Mouse (Mus musculus): ENCODE data around the gene Mrpl52. TPM values are rescaled to one million over a fixed set of nuclear protein-coding genes. Genes with fewer than 3 reads are reported as not detected.

Gene Mrpl52
- total RNA-seq, 1 experiment, result 137 TPM

DNA sequence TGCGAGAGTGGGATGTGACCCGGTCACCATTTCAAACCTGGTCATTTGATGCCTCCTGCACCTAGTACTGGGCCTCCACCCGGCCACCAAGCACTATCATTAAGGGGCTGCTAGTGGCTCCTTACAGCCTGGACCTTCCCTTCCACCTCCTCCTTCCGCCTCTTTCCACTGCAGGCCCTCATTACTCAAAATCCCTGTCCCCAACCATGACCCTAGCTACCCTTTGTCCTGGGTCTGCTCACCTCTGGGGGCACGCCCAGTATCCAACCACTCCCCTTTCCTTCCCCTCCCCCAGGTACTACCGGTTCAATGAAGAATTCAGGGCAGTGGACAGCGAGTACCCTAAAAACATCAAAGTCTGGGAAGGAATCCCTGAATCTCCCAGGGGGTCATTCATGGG, 12.9 kb downstream of the Mrpl52 start:
- Histone ChIP-seq H3K36me3 (ENCODE audit: control insufficient read depth, insufficient read depth, low read length, poor library complexity, severe bottlenecking) (peaks cover 2% of the 10 kb centered on the region; the same call in 1 of the 2 replicates), H3K4me3 (ENCODE audit: insufficient read depth in 1 of 2, low read depth in 1 of 2, low read length in 2 of 2, poor library complexity in 1 of 2, severe bottlenecking in 1 of 2) (no peak overlapping the region), H3K9me3 (ENCODE audit: control insufficient read depth, insufficient read depth, low read depth, low read length) (no peaks in the 10 kb centered on the region), H3K27ac (ENCODE audit: insufficient read depth, low read depth, low read length, poor library complexity, severe bottlenecking) (no peak overlapping the region), H3K4me1 (ENCODE audit: control insufficient read depth in 2 of 2, insufficient read depth in 2 of 2, low read length in 2 of 2, poor library complexity in 1 of 2) (peaks cover 9 to 30% of the 10 kb centered on the region in 2 experiments), H3K9ac (ENCODE audit: insufficient read depth, low read depth, low read length, poor library complexity, severe bottlenecking) (no peak overlapping the region)
- in situ Hi-C loops (cut with MboI; ENCODE audit: low sequenced_read_pairs in 2 of 2, unreplicated experiment in 2 of 2), result no loop called here
- DNase-seq (ENCODE audit: low read depth, low spot score), result no peak
- no peak for TF ChIP-seq ZNF384 (IDR thresholded peaks at IDR 0.05; ENCODE audit: low read depth, low read length)
- no peak for TF ChIP-seq MAFK (IDR thresholded peaks at IDR 0.05; ENCODE audit: insufficient read depth, low read depth, low read length)
- no peak for TF ChIP-seq HCFC1 (IDR thresholded peaks at IDR 0.05; ENCODE audit: borderline replicate concordance, insufficient read depth, low read length)
- TF ChIP-seq ZC3H11A (IDR thresholded peaks at IDR 0.05; ENCODE audit: borderline replicate concordance, low read depth, low read length), result no peak
- no peak for TF ChIP-seq CHD2 (IDR thresholded peaks at IDR 0.05; ENCODE audit: low read depth, low read length)

DNA sequence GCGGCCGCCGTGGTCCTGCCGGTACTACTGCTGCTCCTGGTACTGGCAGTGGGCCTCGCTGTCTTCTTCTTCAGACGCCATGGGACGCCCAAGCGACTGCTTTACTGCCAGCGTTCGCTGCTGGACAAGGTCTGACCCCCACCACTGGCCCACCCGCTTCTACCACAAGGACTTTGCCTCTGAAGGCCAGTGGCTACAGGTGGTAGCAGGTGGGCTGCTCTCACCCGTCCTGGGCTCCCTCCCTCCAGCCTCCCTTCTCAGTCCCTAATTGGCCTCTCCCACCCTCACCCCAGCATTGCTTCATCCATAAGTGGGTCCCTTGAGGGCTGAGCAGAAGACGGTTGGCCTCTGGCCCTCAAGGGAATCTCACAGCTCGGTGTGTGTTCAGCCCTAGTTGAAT, 13.8 kb downstream of the Mrpl52 start:
- H3K4me1 ChIP-seq (ENCODE audit: control insufficient read depth in 2 of 2, insufficient read depth in 2 of 2, low read length in 2 of 2, poor library complexity in 1 of 2), result peaks cover 9 to 29% of the 10 kb centered on the region in 2 experiments
- TF ChIP-seq MAFK (IDR thresholded peaks at IDR 0.05; ENCODE audit: insufficient read depth, low read depth, low read length), result no peak
- no peak for TF ChIP-seq ZC3H11A (IDR thresholded peaks at IDR 0.05; ENCODE audit: borderline replicate concordance, low read depth, low read length)
- no peak for TF ChIP-seq ZNF384 (IDR thresholded peaks at IDR 0.05; ENCODE audit: low read depth, low read length)
- TF ChIP-seq HCFC1 (IDR thresholded peaks at IDR 0.05; ENCODE audit: borderline replicate concordance, insufficient read depth, low read length), result no peak
- TF ChIP-seq CHD2 (IDR thresholded peaks at IDR 0.05; ENCODE audit: low read depth, low read length), result no peak
- in situ Hi-C loops (cut with MboI; ENCODE audit: low sequenced_read_pairs in 2 of 2, unreplicated experiment in 2 of 2), result no loop called here
- no peak for DNase-seq (ENCODE audit: low read depth, low spot score)
- peaks cover 2% of the 10 kb centered on the region; the same call in 1 of the 2 replicates for H3K36me3 ChIP-seq (ENCODE audit: control insufficient read depth, insufficient read depth, low read length, poor library complexity, severe bottlenecking)
- no peak overlapping the region for H3K4me3 ChIP-seq (ENCODE audit: insufficient read depth in 1 of 2, low read depth in 1 of 2, low read length in 2 of 2, poor library complexity in 1 of 2, severe bottlenecking in 1 of 2)
- no peak overlapping the region for H3K9ac ChIP-seq (ENCODE audit: insufficient read depth, low read depth, low read length, poor library complexity, severe bottlenecking)
- H3K9me3 ChIP-seq (ENCODE audit: control insufficient read depth, insufficient read depth, low read depth, low read length), result no peaks in the 10 kb centered on the region
- H3K27ac ChIP-seq (ENCODE audit: insufficient read depth, low read depth, low read length, poor library complexity, severe bottlenecking), result no peak overlapping the region

DNA sequence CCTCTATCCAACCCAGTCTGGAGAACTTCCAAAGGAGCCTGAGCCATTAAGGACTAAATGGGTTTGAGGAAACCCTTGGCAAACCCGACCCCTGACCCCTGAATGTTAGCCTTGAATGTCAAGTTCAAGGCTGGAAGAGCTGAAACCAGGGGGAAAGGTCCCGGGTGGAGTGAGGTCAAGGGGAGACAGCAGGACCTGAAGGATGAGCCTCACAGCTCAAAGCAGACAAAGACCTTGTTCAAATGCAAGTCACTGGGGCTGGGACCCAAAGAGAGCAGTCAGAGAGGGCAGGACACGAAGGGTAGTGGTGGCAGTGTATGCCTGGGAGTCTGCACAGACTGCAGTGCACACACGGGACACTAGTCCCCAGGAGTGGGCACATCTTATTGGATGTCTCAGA, 14.7 kb downstream of the Mrpl52 start:
- DNase-seq (ENCODE audit: low read depth, low spot score), result no peak
- in situ Hi-C loops (cut with MboI; ENCODE audit: low sequenced_read_pairs in 2 of 2, unreplicated experiment in 2 of 2), result no loop called here
- Histone ChIP-seq H3K9me3 (ENCODE audit: control insufficient read depth, insufficient read depth, low read depth, low read length) (no peaks in the 10 kb centered on the region), H3K36me3 (ENCODE audit: control insufficient read depth, insufficient read depth, low read length, poor library complexity, severe bottlenecking) (peaks cover 2% of the 10 kb centered on the region; the same call in 1 of the 2 replicates), H3K9ac (ENCODE audit: insufficient read depth, low read depth, low read length, poor library complexity, severe bottlenecking) (no peak overlapping the region), H3K4me3 (ENCODE audit: insufficient read depth in 1 of 2, low read depth in 1 of 2, low read length in 2 of 2, poor library complexity in 1 of 2, severe bottlenecking in 1 of 2) (no peak overlapping the region), H3K27ac (ENCODE audit: insufficient read depth, low read depth, low read length, poor library complexity, severe bottlenecking) (no peak overlapping the region), H3K4me1 (ENCODE audit: control insufficient read depth in 2 of 2, insufficient read depth in 2 of 2, low read length in 2 of 2, poor library complexity in 1 of 2) (peaks cover 9 to 28% of the 10 kb centered on the region in 2 experiments)
- no peak for TF ChIP-seq ZNF384 (IDR thresholded peaks at IDR 0.05; ENCODE audit: low read depth, low read length)
- no peak for TF ChIP-seq MAFK (IDR thresholded peaks at IDR 0.05; ENCODE audit: insufficient read depth, low read depth, low read length)
- no peak for TF ChIP-seq ZC3H11A (IDR thresholded peaks at IDR 0.05; ENCODE audit: borderline replicate concordance, low read depth, low read length)
- no peak for TF ChIP-seq CHD2 (IDR thresholded peaks at IDR 0.05; ENCODE audit: low read depth, low read length)
- no peak for TF ChIP-seq HCFC1 (IDR thresholded peaks at IDR 0.05; ENCODE audit: borderline replicate concordance, insufficient read depth, low read length)

DNA sequence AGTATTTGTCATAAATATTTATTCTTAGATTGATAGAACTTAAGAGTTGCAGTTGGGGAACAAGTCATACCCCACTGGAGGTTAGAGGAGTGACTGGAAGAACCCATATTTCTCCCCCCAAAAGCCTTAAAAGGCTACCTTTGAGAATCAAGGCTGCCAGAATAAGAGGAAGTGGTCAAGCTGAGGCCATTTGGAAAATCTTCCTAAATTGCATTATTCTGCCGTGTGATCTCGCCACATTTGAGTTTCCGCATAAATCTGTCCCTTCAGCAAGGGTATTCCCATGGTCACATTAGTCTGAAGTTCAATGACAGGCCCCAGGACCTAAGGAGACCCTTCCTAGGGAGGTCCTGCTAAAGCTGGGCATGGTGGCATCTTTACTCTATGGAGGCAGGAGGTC, 15.8 kb downstream of the Mrpl52 start:
- H3K9ac ChIP-seq (ENCODE audit: insufficient read depth, low read depth, low read length, poor library complexity, severe bottlenecking), result no peak overlapping the region
- TF ChIP-seq CHD2 (IDR thresholded peaks at IDR 0.05; ENCODE audit: low read depth, low read length) (no peak), HCFC1 (IDR thresholded peaks at IDR 0.05; ENCODE audit: borderline replicate concordance, insufficient read depth, low read length) (no peak), MAFK (IDR thresholded peaks at IDR 0.05; ENCODE audit: insufficient read depth, low read depth, low read length) (no peak), ZC3H11A (IDR thresholded peaks at IDR 0.05; ENCODE audit: borderline replicate concordance, low read depth, low read length) (no peak)
- in situ Hi-C loops (cut with MboI; ENCODE audit: low sequenced_read_pairs in 2 of 2, unreplicated experiment in 2 of 2), result no loop called here
- no peak for DNase-seq (ENCODE audit: low read depth, low spot score)
- H3K4me3 ChIP-seq (ENCODE audit: insufficient read depth in 1 of 2, low read depth in 1 of 2, low read length in 2 of 2, poor library complexity in 1 of 2, severe bottlenecking in 1 of 2), result no peak overlapping the region
- no peaks in the 10 kb centered on the region for H3K9me3 ChIP-seq (ENCODE audit: control insufficient read depth, insufficient read depth, low read depth, low read length)
- H3K36me3 ChIP-seq (ENCODE audit: control insufficient read depth, insufficient read depth, low read length, poor library complexity, severe bottlenecking), result no peaks in the 10 kb centered on the region
- no peak overlapping the region for H3K27ac ChIP-seq (ENCODE audit: insufficient read depth, low read depth, low read length, poor library complexity, severe bottlenecking)
- H3K4me1 ChIP-seq (ENCODE audit: control insufficient read depth in 2 of 2, insufficient read depth in 2 of 2, low read length in 2 of 2, poor library complexity in 1 of 2), result peaks cover 9 to 28% of the 10 kb centered on the region in 2 experiments

DNA sequence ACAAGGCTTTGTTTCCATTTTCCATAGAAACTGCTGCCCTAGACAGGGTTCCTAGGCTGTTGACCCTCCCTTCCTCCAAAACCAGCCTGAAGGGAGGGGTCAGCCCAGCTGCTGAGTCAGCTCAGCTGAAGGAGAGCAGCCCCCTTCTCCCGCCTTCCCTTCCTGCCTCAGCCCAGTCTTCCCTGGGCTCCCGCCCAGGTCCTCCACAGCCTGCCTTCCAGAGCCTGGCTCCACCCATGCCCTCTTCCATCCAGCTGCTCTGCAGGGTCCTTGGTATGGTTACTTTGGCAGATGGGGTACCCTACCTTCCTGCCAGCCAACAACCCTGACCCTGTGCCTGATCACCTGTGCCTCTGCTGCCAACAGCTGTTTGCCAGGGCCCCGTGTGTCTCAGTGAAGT, 16.5 kb downstream of the Mrpl52 start:
- no peak for TF ChIP-seq ZC3H11A (IDR thresholded peaks at IDR 0.05; ENCODE audit: borderline replicate concordance, low read depth, low read length)
- TF ChIP-seq CHD2 (IDR thresholded peaks at IDR 0.05; ENCODE audit: low read depth, low read length), result no peak
- no peak for TF ChIP-seq HCFC1 (IDR thresholded peaks at IDR 0.05; ENCODE audit: borderline replicate concordance, insufficient read depth, low read length)
- peak; percentile 93 for TF ChIP-seq MAFK (IDR thresholded peaks at IDR 0.05; ENCODE audit: insufficient read depth, low read depth, low read length)
- TF ChIP-seq ZNF384 (IDR thresholded peaks at IDR 0.05; ENCODE audit: low read depth, low read length), result no peak
- H3K4me3 ChIP-seq (ENCODE audit: insufficient read depth in 1 of 2, low read depth in 1 of 2, low read length in 2 of 2, poor library complexity in 1 of 2, severe bottlenecking in 1 of 2), result peak overlapping the region in 1 of 2 experiments; percentile 30; a peak in 2 of 4 replicates
- in situ Hi-C loops (cut with MboI; ENCODE audit: low sequenced_read_pairs in 2 of 2, unreplicated experiment in 2 of 2), result no loop called here
- no peak overlapping the region for H3K27ac ChIP-seq (ENCODE audit: insufficient read depth, low read depth, low read length, poor library complexity, severe bottlenecking)
- H3K9me3 ChIP-seq (ENCODE audit: control insufficient read depth, insufficient read depth, low read depth, low read length), result no peaks in the 10 kb centered on the region
- H3K36me3 ChIP-seq (ENCODE audit: control insufficient read depth, insufficient read depth, low read length, poor library complexity, severe bottlenecking), result no peaks in the 10 kb centered on the region
- peaks cover 9 to 28% of the 10 kb centered on the region in 2 experiments for H3K4me1 ChIP-seq (ENCODE audit: control insufficient read depth in 2 of 2, insufficient read depth in 2 of 2, low read length in 2 of 2, poor library complexity in 1 of 2)
- H3K9ac ChIP-seq (ENCODE audit: insufficient read depth, low read depth, low read length, poor library complexity, severe bottlenecking), result no peak overlapping the region; the same call in 1 of the 2 replicates
- no peak for DNase-seq (ENCODE audit: low read depth, low spot score)
